Mouse (Mus musculus) left cerebral cortex, postnatal 25 days (tissue): ENCODE measurements around the gene Ssc5d. TPM values are rescaled to one million over a fixed set of nuclear protein-coding genes. Genes with fewer than 3 reads are reported as not detected.
"Not testable (repeated sequence)": the region's sequence is repeated elsewhere in the genome, so short reads cannot be mapped to it uniquely, and the experiment has no call there.

ENCODE experiments used
- DNase-seq, 2 experiments: peaks; one replicate each; pipeline ENCODE4 v3.0.0; 2022; ENCODE audit warnings: low spot score in 2 of 2, mixed read lengths in 1 of 2
- intact Hi-C: fragments of 180-260 bp; cut with DNase I; formaldehyde crosslinking; loops from one replicate; pipeline ENCODE4 v1.15.1; 2025
- total RNA-seq, 2 experiments: library from RNA; stranded (reverse); gene quantifications; 2 replicates each; pipeline ENCODE4 v1.2.3; 2021

The Ssc5d gene
- total RNA-seq: 1 to 10 TPM; 2.3 to 2.4 TPM

- intact Hi-C loops: no loop called here
- DNase-seq: peak in 1 of 2 experiments; percentile 28
Observed at GRCm38 (mm10) chr7:4925441-4926381, at the start of gene Ssc5d. TSS of gene Ssc5d (plus strand) at chr7:4925785.

GRCm38 (mm10) chr7:4876753-4877221, 48.8 kb upstream of the Ssc5d start, which contains the start of gene Isoc2a:
TSS of gene Isoc2a (plus strand) at chr7:4877153.
- intact Hi-C loops: no loop called here
- peak; percentile 79 to 90 for DNase-seq

- DNase-seq: no peak
- intact Hi-C loops: no loop called here
Observed at GRCm38 (mm10) chr7:4877226-4877625, 48.4 kb upstream of the Ssc5d start.

- DNase-seq: no peak
- intact Hi-C loops: no loop called here
Observed at GRCm38 (mm10) chr7:4878186-4878585, 47.4 kb upstream of the Ssc5d start.

GRCm38 (mm10) chr7:4879036-4879435, 46.5 kb upstream of the Ssc5d start:
- DNase-seq, intact Hi-C loops: not testable (repeated sequence)

GRCm38 (mm10) chr7:4886680-4887079, 38.9 kb upstream of the Ssc5d start:
- DNase-seq: no peak

GRCm38 (mm10) chr7:4895186-4895585, 30.4 kb upstream of the Ssc5d start:
- intact Hi-C loops: no loop called here
- DNase-seq: no peak

More at GRCm38 (mm10) chr7:4886680-4887079, 38.9 kb upstream of the Ssc5d start:
- intact Hi-C loops: no loop called here

GRCm38 (mm10) chr7:4898851-4899648, 26.5 kb upstream of the Ssc5d start:
- no peak for DNase-seq
- intact Hi-C loops: no loop called here

- intact Hi-C loops: no loop called here
- DNase-seq: peak in 1 of 2 experiments; percentile 32
Observed at GRCm38 (mm10) chr7:4899649-4900522, 25.7 kb upstream of the Ssc5d start.

- no peak for DNase-seq
- intact Hi-C loops: no loop called here
Observed at GRCm38 (mm10) chr7:4900523-4900851, 25.1 kb upstream of the Ssc5d start.

GRCm38 (mm10) chr7:4901171-4901570, 24.4 kb upstream of the Ssc5d start:
- intact Hi-C loops: no loop called here
- DNase-seq: no peak

GRCm38 (mm10) chr7:4902404-4902803, 23.2 kb upstream of the Ssc5d start:
- DNase-seq: no peak
- intact Hi-C loops: no loop called here

- no peak for DNase-seq
- intact Hi-C loops: no loop called here
Observed at GRCm38 (mm10) chr7:4906466-4906950, 19.1 kb upstream of the Ssc5d start, which contains the start of gene Gm36210. TSS of gene Gm36210 (minus strand) at chr7:4906516.

GRCm38 (mm10) chr7:4911561-4911960, 14.0 kb upstream of the Ssc5d start:
- intact Hi-C loops: loop anchor here (1.0 kb wide), 1 partner anchor 28 kb away; no protein-coding TSS in a partner anchor
- DNase-seq: peak; percentile 48 to 50

GRCm38 (mm10) chr7:4912248-4912647, 13.3 kb upstream of the Ssc5d start:
- DNase-seq: no peak
- intact Hi-C loops: no loop called here

- intact Hi-C loops: no loop called here
- DNase-seq: peak; percentile 95 to 98
Observed at GRCm38 (mm10) chr7:4915007-4915665, 10.4 kb upstream of the Ssc5d start, which contains the start of gene Zfp628. TSS of gene Zfp628 (plus strand) at chr7:4915217.

- intact Hi-C loops: no loop called here
- DNase-seq: peak; percentile 58 to 61
Observed at GRCm38 (mm10) chr7:4915669-4916416, 9.7 kb upstream of the Ssc5d start.

- intact Hi-C loops: no loop called here
- no peak for DNase-seq
Observed at GRCm38 (mm10) chr7:4917494-4917893, 8.1 kb upstream of the Ssc5d start.
